Mouse (Mus musculus): Measurements from ENCODE around the gene Vmn1r166. TPM values are rescaled to one million over a fixed set of nuclear protein-coding genes. Genes with fewer than 3 reads are reported as not detected.
"Not testable (repeated sequence)": the region's sequence is repeated elsewhere in the genome, so short reads cannot be mapped to it uniquely, and the experiment has no call there.

The Vmn1r166 gene
- polyA plus RNA-seq (2012; ENCODE audit: insufficient read depth, insufficient read length, low replicate concordance, missing spikeins) = not detected in 2 replicates

GRCm38 (mm10) chr7:23251582-23251981 lies at the start of gene Vmn1r166:
Gene Vmn1r166 (minus strand): TSS chr7:23251682.
- not testable (repeated sequence) for H3K27ac ChIP-seq (ENCODE audit: insufficient read depth, low read depth, low read length); H3K4me3 ChIP-seq (ENCODE audit: insufficient read depth, low read depth, low read length); H3K4me1 ChIP-seq (ENCODE audit: control insufficient read depth, insufficient read depth, low read length)
- no CpG with 5 or more reads among the region's 2 CpGs for WGBS

GRCm38 (mm10) chr7:23300892-23301291 lies 49.4 kb upstream of the Vmn1r166 start, which contains the start of gene Nlrp4e:
Gene Nlrp4e (plus strand): TSS chr7:23301192.
- H3K27ac ChIP-seq (ENCODE audit: insufficient read depth, low read depth, low read length); H3K4me1 ChIP-seq (ENCODE audit: control insufficient read depth, insufficient read depth, low read length); H3K4me3 ChIP-seq (ENCODE audit: insufficient read depth, low read depth, low read length): not testable (repeated sequence)
- 85% methylated on average over 3 of the region's 3 CpGs for WGBS

GRCm38 (mm10) chr7:23278800-23279199 lies 27.3 kb upstream of the Vmn1r166 start, which contains the start of gene Gm6902:
Gene Gm6902 (minus strand): TSS chr7:23278900.
- H3K4me3 ChIP-seq (ENCODE audit: insufficient read depth, low read depth, low read length); H3K27ac ChIP-seq (ENCODE audit: insufficient read depth, low read depth, low read length); H3K4me1 ChIP-seq (ENCODE audit: control insufficient read depth, insufficient read depth, low read length): not testable (repeated sequence)
- no CpG with 5 or more reads among the region's 2 CpGs for WGBS

- not testable (repeated sequence) for H3K27ac ChIP-seq (ENCODE audit: insufficient read depth, low read depth, low read length); H3K4me3 ChIP-seq (ENCODE audit: insufficient read depth, low read depth, low read length); H3K4me1 ChIP-seq (ENCODE audit: control insufficient read depth, insufficient read depth, low read length)
- no CpG with 5 or more reads among the region's 3 CpGs for WGBS
Observed at GRCm38 (mm10) chr7:23217032-23217431, 34.5 kb downstream of the Vmn1r166 start, which contains the start of gene Vmn1r165. Gene Vmn1r165 (plus strand): TSS chr7:23217332.

Other genes with a start within 250 kb of the Vmn1r166 start
- not detected in 2 replicates for gene Gm4216, start 231.8 kb downstream of the Vmn1r166 start, polyA plus RNA-seq (2012; ENCODE audit: insufficient read depth, insufficient read length, low replicate concordance, missing spikeins)
- gene Vmn1r163, start 196.1 kb downstream of the Vmn1r166 start, polyA plus RNA-seq (2012; ENCODE audit: insufficient read depth, insufficient read length, low replicate concordance, missing spikeins) = not detected in 2 replicates
- not detected in 2 replicates for gene Gm8720, start 184.2 kb downstream of the Vmn1r166 start, polyA plus RNA-seq (2012; ENCODE audit: insufficient read depth, insufficient read length, low replicate concordance, missing spikeins)
- not detected in 2 replicates for gene Gm10662, start 107.2 kb downstream of the Vmn1r166 start, polyA plus RNA-seq (2012; ENCODE audit: insufficient read depth, insufficient read length, low replicate concordance, missing spikeins)
- gene Vmn1r165, start 34.4 kb downstream of the Vmn1r166 start, polyA plus RNA-seq (2012; ENCODE audit: insufficient read depth, insufficient read length, low replicate concordance, missing spikeins) = not detected in 2 replicates
- gene Gm6902, start 27.2 kb upstream of the Vmn1r166 start, polyA plus RNA-seq (2012; ENCODE audit: insufficient read depth, insufficient read length, low replicate concordance, missing spikeins) = not detected in 2 replicates
- not detected in 2 replicates for gene Nlrp4e, start 49.5 kb upstream of the Vmn1r166 start, polyA plus RNA-seq (2012; ENCODE audit: insufficient read depth, insufficient read length, low replicate concordance, missing spikeins)
- gene Nlrp5, start 134.2 kb upstream of the Vmn1r166 start, polyA plus RNA-seq (2012; ENCODE audit: insufficient read depth, insufficient read length, low replicate concordance, missing spikeins) = not detected in 2 replicates

Measured in olfactory bulb, adult 2 months (tissue).